Mouse (Mus musculus) forebrain, embryonic 14.5 days (tissue): ENCODE measurements around the gene Ddx21. TPM values are rescaled to one million over a fixed set of nuclear protein-coding genes. Genes with fewer than 3 reads are reported as not detected.
A peak's percentile ranks its signal among the peaks of the same experiment; 100 is the strongest.

Source experiments
- ATAC-seq: fragments of 200-750 bp; cut with Nextera tagmentation; 2 replicates; pipeline ENCODE4 v1.8.0; 2017; ENCODE audit warnings: mild to moderate bottlenecking, moderate library complexity
- DNase-seq: peaks from one replicate; pipeline ENCODE4 v3.0.0-alpha.2; 2015; ENCODE audit warnings: low spot score
- H3K27ac ChIP-seq: fragments of 300-500 bp; sonication (generic); 2 replicates; pipeline ENCODE4 v1.5.1; 2014; ENCODE audit warnings: low read depth, mild to moderate bottlenecking, control low read depth, low read length, moderate library complexity
- H3K27me3 ChIP-seq: fragments of 300-500 bp; sonication (generic); replicated peaks from 2 replicates; pipeline ENCODE4 v1.6.1; 2014; ENCODE audit warnings: low read length, control low read depth, mixed read lengths; ENCODE audit not compliant: control insufficient read depth, insufficient read depth
- H3K36me3 ChIP-seq: fragments of 300-500 bp; sonication (generic); 2 replicates; pipeline ENCODE4 v1.6.1; 2014; ENCODE audit warnings: low read length, control low read depth; ENCODE audit not compliant: control insufficient read depth, insufficient read depth
- H3K4me1 ChIP-seq: fragments of 300-500 bp; sonication (generic); 2 replicates; pipeline ENCODE4 v1.6.1; 2014; ENCODE audit warnings: antibody characterized with exemption, low read length, control low read depth; ENCODE audit not compliant: control insufficient read depth, insufficient read depth
- H3K4me2 ChIP-seq: fragments of 300-500 bp; sonication (generic); 2 replicates; pipeline ENCODE4 v1.6.1; 2014; ENCODE audit warnings: mild to moderate bottlenecking, control low read depth, low read length
- H3K4me3 ChIP-seq: fragments of 300-500 bp; sonication (generic); 2 replicates; pipeline ENCODE4 v1.5.1; 2014; ENCODE audit warnings: low read depth, low read length, control low read depth
- H3K9ac ChIP-seq: fragments of 300-500 bp; sonication (generic); 2 replicates; pipeline ENCODE4 v1.6.1; 2014; ENCODE audit warnings: mild to moderate bottlenecking, low read length, control low read depth, moderate library complexity
- H3K9me3 ChIP-seq: fragments of 300-500 bp; sonication (generic); replicated peaks from 2 replicates; pipeline ENCODE4 v1.6.1; 2016; ENCODE audit warnings: low read length, control low read depth, mixed read lengths; ENCODE audit not compliant: control insufficient read depth
- WGBS: fragments of 180-500 bp; shearing (Covaris S2); extraction: QIAGEN DNeasy Blood & Tissue Kit; methylation state at CpG from one replicate; pipeline ENCODE4 v1.1.7; 2014; 5-methylcytosine and 5-hydroxymethylcytosine counted together
- polyA plus RNA-seq: library from polyadenylated mRNA; unstranded; fragments of >200 nt; fragmentation: Nextera tagmentation; extraction: Ambion mirVana; gene quantifications from 2 replicates; pipeline ENCODE4 v1.2.1, GENCODE M21; 2014

Ddx21 gene
- polyA plus RNA-seq, 1 experiment from 2014 or later = 20.6 TPM

DNA sequence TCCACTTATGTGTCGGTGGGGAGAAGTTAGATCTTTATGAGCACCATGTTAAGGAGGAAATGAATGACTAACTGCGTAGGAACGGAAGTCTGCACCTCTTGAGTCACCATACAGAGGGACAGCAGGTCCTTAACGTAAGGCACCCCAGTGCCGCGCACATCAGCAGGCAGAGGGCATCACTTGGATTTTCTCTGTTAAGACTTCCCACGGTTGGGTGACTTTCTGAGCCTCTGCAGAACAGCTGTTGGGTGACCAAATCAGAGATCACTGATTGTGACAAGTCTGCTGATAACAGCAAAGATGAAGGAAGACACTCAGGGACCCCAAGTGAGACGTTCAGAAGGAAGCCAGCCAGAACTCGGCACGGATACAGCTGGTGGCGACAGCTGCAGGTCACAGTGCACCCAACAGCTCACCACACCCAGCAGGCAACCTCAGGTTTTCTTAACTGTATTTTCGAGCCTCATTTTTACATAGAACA is 48.4 kb downstream of the Ddx21 start:
- Histone ChIP-seq H3K27me3 (no peaks in the 10 kb centered on the region), H3K4me1 (no peaks in the 10 kb centered on the region), H3K4me3 (no peak overlapping the region), H3K36me3 (peaks cover 16% of the 10 kb centered on the region), H3K27ac (no peak overlapping the region), H3K9ac (no peak overlapping the region), H3K9me3 (no peaks in the 10 kb centered on the region), H3K4me2 (no peak overlapping the region)
- no peak for ATAC-seq
- DNase-seq = no peak
- 88% methylated on average over 12 of the region's 12 CpGs for WGBS

DNA sequence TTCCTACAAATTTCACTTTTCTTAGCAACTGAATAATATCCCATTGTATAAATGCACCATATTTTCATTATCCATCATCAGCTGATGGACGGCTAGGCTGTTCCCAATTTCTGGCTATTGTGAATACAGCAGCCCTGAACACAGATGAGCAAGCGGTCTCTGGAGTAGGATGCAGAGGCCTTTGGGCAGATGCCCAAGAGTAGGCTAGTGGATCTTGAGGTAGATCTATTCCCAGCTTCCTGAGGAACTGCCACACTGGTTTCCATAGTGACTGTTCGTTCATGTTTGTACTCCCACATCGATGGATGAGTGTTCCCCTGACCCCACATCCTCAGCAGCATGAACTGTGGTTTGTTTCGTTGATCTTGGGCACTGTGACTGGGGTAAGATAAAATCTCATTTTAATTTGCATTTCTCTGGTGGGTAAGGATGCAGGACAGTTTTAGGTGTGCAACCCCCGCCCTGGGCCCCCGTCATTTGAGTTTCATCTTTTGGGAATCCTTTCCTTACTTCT is 51.2 kb downstream of the Ddx21 start:
- H3K4me2 ChIP-seq = no peak overlapping the region

DNA sequence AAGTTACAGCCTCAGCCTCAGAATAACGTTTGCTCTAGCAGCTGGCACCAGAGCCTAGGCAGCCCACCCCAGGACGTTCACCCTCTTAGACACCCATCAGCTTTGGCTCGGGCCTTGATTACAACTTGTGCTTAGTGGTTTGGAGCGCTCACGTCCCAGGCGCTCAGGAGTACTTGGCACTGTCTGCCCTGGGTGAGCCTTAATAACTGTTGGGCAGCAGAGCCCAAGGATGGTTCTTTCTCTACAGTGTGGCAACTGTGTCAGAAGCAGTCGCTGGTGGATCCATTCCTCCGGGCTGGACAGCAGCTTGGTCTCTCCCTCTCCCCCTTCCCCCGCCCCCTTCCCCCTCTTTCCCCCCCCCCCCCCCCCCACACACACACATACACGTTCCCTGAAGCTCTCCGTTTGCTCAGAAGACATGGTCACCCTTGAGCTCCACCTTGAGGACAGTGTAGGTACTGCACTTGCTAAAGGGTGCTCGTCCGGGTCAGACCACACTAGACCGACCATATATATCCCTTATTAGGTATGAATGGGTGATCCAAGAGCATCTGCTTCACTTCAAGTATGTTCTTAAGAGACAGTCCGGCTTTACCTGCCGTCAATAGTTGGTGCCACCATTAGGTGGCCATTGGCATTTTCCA is 52.4 kb downstream of the Ddx21 start:
- H3K9ac ChIP-seq = no peak overlapping the region
- H3K27me3 ChIP-seq = no peaks in the 10 kb centered on the region
- no peaks in the 10 kb centered on the region for H3K9me3 ChIP-seq
- no peak overlapping the region for H3K27ac ChIP-seq
- no peaks in the 10 kb centered on the region for H3K36me3 ChIP-seq
- H3K4me2 ChIP-seq = no peak overlapping the region
- no peaks in the 10 kb centered on the region for H3K4me1 ChIP-seq
- peak; percentile 34; the same call in 1 of the 2 replicates for ATAC-seq
- H3K4me3 ChIP-seq = no peak overlapping the region
- 30% methylated on average over 16 of the region's 16 CpGs for WGBS
- peak; percentile 62 for DNase-seq

More for the DNA sequence above, 51.2 kb downstream of the Ddx21 start:
- 84% methylated on average over 7 of the region's 7 CpGs for WGBS
- ATAC-seq (no peak), DNase-seq (no peak)
- no peaks in the 10 kb centered on the region; the same call in 1 of the 2 replicates for H3K36me3 ChIP-seq
- no peaks in the 10 kb centered on the region for H3K9me3 ChIP-seq
- H3K27me3 ChIP-seq = no peaks in the 10 kb centered on the region
- no peak overlapping the region for H3K9ac ChIP-seq
- no peaks in the 10 kb centered on the region for H3K4me1 ChIP-seq
- no peak overlapping the region for H3K4me3 ChIP-seq
- no peak overlapping the region for H3K27ac ChIP-seq

DNA sequence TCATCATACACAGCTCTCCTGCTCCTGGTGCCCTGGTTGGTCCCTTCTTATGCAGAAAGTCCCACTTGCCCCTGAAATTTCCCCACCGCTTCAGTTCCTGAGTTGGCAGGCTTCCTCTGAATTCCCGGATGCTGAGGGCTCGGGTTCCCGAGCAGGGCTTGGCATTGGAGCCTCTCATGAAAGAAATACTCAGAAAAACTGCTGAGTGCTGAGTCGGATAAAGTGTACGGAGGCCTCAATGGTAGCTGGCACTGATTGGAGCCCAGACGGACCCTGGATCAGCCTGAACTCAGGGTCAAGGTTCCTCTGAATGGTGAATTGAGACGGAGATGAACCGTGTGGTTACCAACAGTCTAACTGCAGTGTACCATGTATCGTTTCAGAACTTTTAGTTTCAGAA is 55.6 kb downstream of the Ddx21 start:
- H3K9me3 ChIP-seq = no peaks in the 10 kb centered on the region
- no peak overlapping the region for H3K4me2 ChIP-seq
- WGBS = 86% methylated on average over 10 of the region's 10 CpGs
- no peak for ATAC-seq
- no peaks in the 10 kb centered on the region for H3K4me1 ChIP-seq
- no peaks in the 10 kb centered on the region for H3K27me3 ChIP-seq
- DNase-seq = no peak
- no peak overlapping the region for H3K4me3 ChIP-seq
- no peak overlapping the region for H3K9ac ChIP-seq
- H3K27ac ChIP-seq = no peak overlapping the region
- H3K36me3 ChIP-seq = no peaks in the 10 kb centered on the region

DNA sequence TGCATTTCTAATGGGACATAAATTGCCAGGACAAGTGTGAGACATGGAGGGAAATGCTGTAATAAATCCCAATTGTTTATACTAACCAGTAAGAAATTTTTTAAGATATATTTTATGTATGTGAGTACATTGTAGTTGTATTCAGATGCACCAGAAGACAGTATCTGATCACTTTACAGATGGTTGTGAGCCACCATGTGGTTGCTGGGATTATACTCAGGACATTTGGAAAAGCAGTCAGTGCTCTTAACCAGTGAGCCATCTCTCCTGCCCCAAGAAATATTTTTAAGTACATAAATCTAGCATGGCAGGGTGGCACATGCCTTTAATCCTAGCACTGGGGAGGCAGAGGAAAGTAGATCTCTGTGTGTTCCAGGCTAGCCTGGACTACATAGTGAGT is 56.3 kb downstream of the Ddx21 start:
- H3K4me3 ChIP-seq = no peak overlapping the region
- ATAC-seq (no peak), DNase-seq (no peak)
- H3K9ac ChIP-seq = no peak overlapping the region
- H3K4me1 ChIP-seq = no peaks in the 10 kb centered on the region
- H3K9me3 ChIP-seq = no peaks in the 10 kb centered on the region
- H3K4me2 ChIP-seq = no peak overlapping the region
- no peak overlapping the region for H3K27ac ChIP-seq
- no peaks in the 10 kb centered on the region for H3K27me3 ChIP-seq
- H3K36me3 ChIP-seq = no peaks in the 10 kb centered on the region

DNA sequence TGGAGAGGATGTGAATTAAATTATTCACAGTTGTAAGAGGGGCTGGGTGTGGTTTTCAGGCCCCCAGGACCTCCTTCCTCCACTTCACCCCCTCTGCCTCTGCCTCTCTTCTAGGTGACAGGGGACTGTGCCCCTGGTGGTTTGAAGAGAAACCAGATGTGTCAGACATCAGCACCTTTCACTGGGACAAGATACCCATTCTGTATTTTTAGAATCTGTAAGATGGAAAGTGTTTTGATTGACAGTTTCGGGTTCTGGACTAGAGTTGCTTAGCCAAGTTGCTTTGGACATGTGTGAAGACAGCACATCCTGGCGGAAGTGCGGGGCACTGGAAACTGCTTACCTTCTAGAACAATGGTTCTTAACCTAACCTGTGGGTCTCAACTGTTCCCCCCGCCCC is 57.8 kb downstream of the Ddx21 start:
- Histone ChIP-seq H3K9me3 (no peaks in the 10 kb centered on the region), H3K4me3 (no peak overlapping the region), H3K4me1 (no peaks in the 10 kb centered on the region), H3K27me3 (no peaks in the 10 kb centered on the region), H3K27ac (no peak overlapping the region), H3K9ac (no peak overlapping the region), H3K36me3 (no peaks in the 10 kb centered on the region), H3K4me2 (no peak overlapping the region)
- WGBS = 86% methylated on average over 4 of the region's 4 CpGs
- DNase-seq (no peak), ATAC-seq (no peak)

DNA sequence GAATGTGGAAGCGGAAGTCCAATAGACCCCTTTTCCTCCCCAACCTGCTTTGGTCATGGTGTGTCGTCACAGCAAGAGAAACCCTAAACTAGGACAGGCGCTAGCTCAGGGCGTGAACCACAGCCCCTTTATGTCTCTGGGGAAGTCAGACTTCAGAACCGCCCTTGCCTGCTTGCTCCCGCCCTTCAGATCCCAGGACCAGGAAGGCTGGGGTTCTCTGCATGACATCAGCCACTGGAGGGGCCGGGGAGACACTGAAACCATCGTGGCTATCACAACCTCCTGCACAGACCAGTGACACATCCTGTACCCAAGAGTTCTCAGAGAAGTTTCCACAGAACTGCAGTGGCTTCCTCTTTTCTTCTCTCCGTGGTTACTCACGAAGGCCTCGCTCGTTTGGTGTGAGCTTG is 58.7 kb downstream of the Ddx21 start:
- no peak overlapping the region for H3K4me3 ChIP-seq
- H3K4me2 ChIP-seq = no peak overlapping the region
- H3K4me1 ChIP-seq = no peaks in the 10 kb centered on the region
- DNase-seq (no peak), ATAC-seq (no peak)
- no peak overlapping the region for H3K9ac ChIP-seq
- 86% methylated on average over 12 of the region's 12 CpGs for WGBS
- H3K36me3 ChIP-seq = no peaks in the 10 kb centered on the region
- H3K27ac ChIP-seq = no peak overlapping the region
- H3K9me3 ChIP-seq = no peaks in the 10 kb centered on the region
- no peaks in the 10 kb centered on the region for H3K27me3 ChIP-seq

DNA sequence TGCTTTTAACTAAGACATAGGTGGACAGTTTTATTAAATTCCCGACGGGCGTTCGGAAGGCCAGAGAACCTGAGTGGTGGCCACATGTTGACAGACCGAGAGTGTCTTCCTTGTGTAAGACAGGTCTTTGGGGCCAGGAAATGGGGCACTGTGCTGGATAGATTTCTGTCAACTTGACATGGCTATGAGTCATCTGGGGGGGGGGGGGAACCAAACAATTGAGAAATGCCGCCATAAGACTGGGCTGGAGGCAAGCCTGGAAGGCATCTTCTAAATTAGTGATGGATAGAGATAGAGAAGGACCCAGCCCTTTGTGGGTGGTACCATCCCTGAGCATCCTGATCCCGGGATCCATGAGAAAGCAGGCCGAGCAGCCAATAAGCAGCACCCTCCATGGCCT is 59.2 kb downstream of the Ddx21 start:
- no peak overlapping the region for H3K27ac ChIP-seq
- no peaks in the 10 kb centered on the region for H3K9me3 ChIP-seq
- no peaks in the 10 kb centered on the region for H3K36me3 ChIP-seq
- no peak overlapping the region for H3K4me3 ChIP-seq
- H3K4me1 ChIP-seq = no peaks in the 10 kb centered on the region
- H3K4me2 ChIP-seq = no peak overlapping the region
- H3K27me3 ChIP-seq = no peaks in the 10 kb centered on the region
- WGBS = 88% methylated on average over 8 of the region's 8 CpGs
- H3K9ac ChIP-seq = no peak overlapping the region
- ATAC-seq = no peak
- no peak for DNase-seq

DNA sequence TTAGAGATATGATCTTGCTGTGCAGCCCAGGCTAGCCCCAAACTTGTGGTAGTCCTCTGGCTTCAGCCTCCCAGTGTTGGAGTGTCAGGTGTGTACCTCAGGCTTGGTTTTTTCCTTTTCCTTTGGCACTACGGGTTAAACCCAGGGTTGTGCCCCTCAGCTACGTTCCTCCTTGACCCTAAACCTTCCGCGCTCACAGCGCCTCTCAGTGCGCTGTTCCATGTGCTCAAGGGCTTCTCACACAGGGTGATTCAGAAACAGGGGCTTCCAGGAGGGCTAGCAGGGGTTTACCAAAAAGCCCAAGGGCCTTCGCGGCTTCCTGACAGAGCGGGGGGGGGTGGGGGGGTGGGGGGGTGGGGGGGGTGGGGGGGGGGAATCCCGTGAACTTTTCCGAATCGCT is 59.6 kb downstream of the Ddx21 start:
- ATAC-seq (no peak), DNase-seq (no peak)
- H3K4me3 ChIP-seq = no peak overlapping the region
- H3K36me3 ChIP-seq = no peaks in the 10 kb centered on the region
- WGBS = 95% methylated on average over 9 of the region's 12 CpGs
- no peak overlapping the region for H3K4me2 ChIP-seq
- H3K9ac ChIP-seq = no peak overlapping the region
- no peaks in the 10 kb centered on the region for H3K27me3 ChIP-seq
- H3K9me3 ChIP-seq = no peaks in the 10 kb centered on the region
- H3K4me1 ChIP-seq = no peaks in the 10 kb centered on the region
- H3K27ac ChIP-seq = no peak overlapping the region
